Mouse (Mus musculus) MEL (cell line): Measurements from ENCODE around the gene Gapdh.

Experiments used
- CHD2 ChIP-seq: IDR thresholded peaks from 2 replicates; pipeline ENCODE4 v1.6.1; 2011; ENCODE audit warnings: low read length, improper control_type of control experiment
- CTCF ChIP-seq, 3 experiments: IDR thresholded peaks in 2 of 3; conservative IDR thresholded peaks in 1 of 3; 2 replicates each; pipeline ENCODE4 v1.5.1; 2011 to 2012; ENCODE audit warnings: low read length in 3 of 3, low read depth in 2 of 3, mild to moderate bottlenecking in 2 of 3, improper control_type of control experiment in 1 of 3, inconsistent platforms in 1 of 3, mixed read lengths in 1 of 3, moderate library complexity in 1 of 3; ENCODE audit not compliant: control insufficient read depth in 1 of 3, insufficient read depth in 1 of 3, poor library complexity in 1 of 3, severe bottlenecking in 1 of 3
- ELF1 ChIP-seq: IDR thresholded peaks from 2 replicates; pipeline ENCODE4 v1.6.1; 2014; ENCODE audit warnings: low read depth, mild to moderate bottlenecking, inconsistent platforms, low read length, improper control_type of control experiment, moderate library complexity
- EP300 ChIP-seq, 2 experiments: IDR thresholded peaks; 2 replicates each; pipeline ENCODE4 v1.6.1; 2011; ENCODE audit warnings: improper control_type of control experiment in 2 of 2, low read length in 2 of 2, low read depth in 1 of 2, mild to moderate bottlenecking in 1 of 2
- JUND ChIP-seq: IDR thresholded peaks from 2 replicates; pipeline ENCODE4 v1.6.1; 2011; ENCODE audit warnings: low read depth, mild to moderate bottlenecking, improper control_type of control experiment, low read length
- TCF12 ChIP-seq: IDR thresholded peaks from 2 replicates; pipeline ENCODE4 v1.6.1; 2014; ENCODE audit warnings: low read depth, mild to moderate bottlenecking, inconsistent platforms, low read length, improper control_type of control experiment, moderate library complexity

GRCm38 (mm10) chr6:125137002-125137671 lies 29.1 kb downstream of the Gapdh start:
- TF ChIP-seq CTCF (IDR thresholded peaks at IDR 0.05 in 2 of 3, conservative IDR thresholded peaks at IDR 0.05 in 1 of 3; ENCODE audit: control insufficient read depth in 1 of 3, insufficient read depth in 1 of 3, low read depth in 2 of 3, low read length in 3 of 3, poor library complexity in 1 of 3, severe bottlenecking in 1 of 3) (peak; percentile 55 to 73 (median 72)), EP300 (IDR thresholded peaks at IDR 0.05; ENCODE audit: low read depth in 1 of 2, low read length in 2 of 2) (no peak), JUND (no peak), TCF12 (no peak), ELF1 (no peak), CHD2 (no peak)
